8 mouse cellular contexts compared by ENCODE assay signal in genomic region chr6:134829786-134830700, GRCm38 (mm10). TPM values are rescaled to one million over a fixed set of nuclear protein-coding genes. Genes with fewer than 3 reads are reported as not detected.
DNase-seq lines count a peak whose midpoint lies in the region; ATAC-seq lines count a peak whose summit lies in the region.

Gene Crebl2, plus strand, starts transcription at chr6:134830154.

- H3K4me3 ChIP-seq in hindbrain, embryonic 14.5 days (replicated peaks; ENCODE audit: low read length), result peak within 1 kb of the TSS; percentile 55

- H3K9me3 ChIP-seq in hindbrain, embryonic 14.5 days (ENCODE audit: control insufficient read depth, low read length), result no peaks in the 10 kb centered on the region

- peak; percentile 99 for DNase-seq in R1 (ENCODE audit: low read depth, low spot score)
- DNase-seq in cerebellum, postnatal 25 days, result peak; percentile 100
- DNase-seq in frontal cortex, postnatal 25 days (ENCODE audit: low spot score in 2 of 2), result peak; percentile 100
- peak; percentile 100 for DNase-seq in hindbrain, embryonic 14.5 days (ENCODE audit: low spot score)
- peak; percentile 99 for DNase-seq in layer of hippocampus, postnatal 36 days
- DNase-seq in lung, postnatal 36 days, result peak; percentile 100
- DNase-seq in retina, postnatal 1 day, result peak; percentile 99
- peak; percentile 99 for DNase-seq in urinary bladder, adult 18-20 months (ENCODE audit: low spot score in 2 of 2)

- no peaks in the 10 kb centered on the region for H3K27me3 ChIP-seq in hindbrain, embryonic 14.5 days (ENCODE audit: control insufficient read depth, insufficient read depth, low read length)

- ATAC-seq in hindbrain, embryonic 14.5 days (ENCODE audit: low FRiP score), result peak; percentile 97

- peak within 1 kb of the TSS; percentile 68 for H3K9ac ChIP-seq in hindbrain, embryonic 14.5 days

- H3K4me2 ChIP-seq in hindbrain, embryonic 14.5 days (replicated peaks), result peak within 1 kb of the TSS; percentile 58

- H3K27ac ChIP-seq in hindbrain, embryonic 14.5 days, result peak within 1 kb of the TSS; percentile 80

- H3K4me1 ChIP-seq in hindbrain, embryonic 14.5 days (replicated peaks; ENCODE audit: control insufficient read depth, insufficient read depth, low read length), result peaks cover 5% of the 10 kb centered on the region; the same call in 1 of the 2 replicates

- H3K36me3 ChIP-seq in hindbrain, embryonic 14.5 days (replicated peaks; ENCODE audit: control insufficient read depth, insufficient read depth), result no peaks in the 10 kb centered on the region

- under 1% methylated on average over 45 of the region's 58 CpGs for WGBS in hindbrain, embryonic 14.5 days

RNA-seq across cellular contexts. Expression of gene Crebl2, which starts in this region (rescaled TPM):
- polyA plus RNA-seq in hindbrain, embryonic 14.5 days (2014; fragmentation: Nextera tagmentation; extraction: Ambion mirVana), result 3.2 and 3.3 TPM in 2 replicates
- 10 to 100 TPM; 41.1 to 41.7 TPM for total RNA-seq in layer of hippocampus, postnatal 36 days (2021)

Comparison
In these comparisons a context has a peak if more than half of its experiments do, and no peak if none do; other contexts are left out.
1. Peak in every context shown above with its lines: DNase-seq, ATAC-seq, H3K4me3 ChIP-seq and H3K27ac ChIP-seq.